Mouse (Mus musculus): ENCODE measurements around the gene Anapc7.

Anapc7 gene

DNA sequence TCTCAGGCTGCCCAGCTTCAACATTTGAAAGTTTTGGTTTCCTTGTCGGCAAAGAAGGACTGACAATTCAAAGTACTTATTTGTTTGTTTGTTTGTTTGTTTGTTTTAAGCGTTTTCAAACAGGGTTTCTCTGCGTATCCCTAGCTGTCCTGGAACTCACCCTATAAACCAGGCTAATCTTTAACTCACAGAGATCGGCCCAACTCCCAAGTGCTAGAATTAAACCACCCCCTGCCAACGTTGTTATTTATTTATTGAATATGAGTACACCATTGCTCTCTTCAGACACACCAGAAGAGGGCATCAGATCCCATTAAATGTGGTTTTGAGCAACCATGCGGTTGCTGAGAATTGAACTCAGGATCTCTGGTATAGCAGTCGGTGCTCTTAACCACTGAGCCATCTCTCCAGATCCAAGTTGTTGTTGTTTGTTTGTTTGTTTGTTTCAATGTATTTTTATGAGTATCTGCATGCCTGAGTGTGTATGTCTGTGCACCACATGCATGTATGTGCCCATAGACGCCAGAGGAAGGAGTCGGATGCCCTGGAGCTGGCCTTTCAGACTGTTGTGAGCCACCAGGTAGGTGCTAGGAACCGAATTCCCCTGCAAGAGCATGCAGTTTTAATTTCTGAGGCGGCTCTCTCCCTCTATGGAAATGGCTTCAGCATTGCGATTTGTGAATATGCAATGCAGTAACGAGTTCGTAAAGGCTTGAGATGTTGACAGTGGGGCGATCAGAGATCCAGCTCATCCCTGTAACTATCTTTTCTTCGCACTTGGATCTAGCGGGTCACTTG is at the start of gene Anapc7:
Gene Anapc7 (plus strand): TSS at position 423 of the 798 bp plus-strand sequence.
- no peak for DNase-seq (ENCODE audit: low spot score)

DNA sequence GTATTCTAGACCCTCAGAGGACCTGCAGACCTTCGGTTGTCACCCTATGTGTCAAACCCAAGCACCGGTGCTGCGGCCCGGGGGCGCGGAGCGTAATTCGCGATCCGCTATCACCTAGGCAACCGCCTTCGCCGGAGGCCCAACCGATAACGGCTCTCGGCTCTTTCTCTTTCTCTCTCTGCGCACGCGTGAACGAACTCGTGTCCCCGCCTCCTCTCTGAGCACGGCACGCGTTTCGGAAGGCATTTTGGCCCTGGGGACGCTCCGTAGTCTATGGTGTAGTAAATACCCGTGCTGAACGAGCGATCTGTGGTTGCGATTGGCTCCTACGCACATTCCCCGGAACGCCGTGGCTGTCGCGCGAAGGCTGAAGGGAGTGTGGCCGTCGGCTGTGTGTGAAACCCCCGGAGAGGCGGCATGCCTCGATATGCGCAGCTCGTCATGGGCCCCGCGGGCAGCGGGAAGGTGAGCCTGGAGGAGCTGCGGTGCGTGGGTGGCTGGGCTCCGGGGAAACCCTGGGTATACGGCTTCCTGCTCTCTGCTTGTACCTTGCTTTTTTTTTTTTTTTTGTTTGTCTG is 49.2 kb upstream of the Anapc7 start, which contains the start of gene Fam216a:
Gene Fam216a (minus strand): TSS at position 173 of the 578 bp plus-strand sequence.
- peak; percentile 99 for DNase-seq (ENCODE audit: low spot score)

DNA sequence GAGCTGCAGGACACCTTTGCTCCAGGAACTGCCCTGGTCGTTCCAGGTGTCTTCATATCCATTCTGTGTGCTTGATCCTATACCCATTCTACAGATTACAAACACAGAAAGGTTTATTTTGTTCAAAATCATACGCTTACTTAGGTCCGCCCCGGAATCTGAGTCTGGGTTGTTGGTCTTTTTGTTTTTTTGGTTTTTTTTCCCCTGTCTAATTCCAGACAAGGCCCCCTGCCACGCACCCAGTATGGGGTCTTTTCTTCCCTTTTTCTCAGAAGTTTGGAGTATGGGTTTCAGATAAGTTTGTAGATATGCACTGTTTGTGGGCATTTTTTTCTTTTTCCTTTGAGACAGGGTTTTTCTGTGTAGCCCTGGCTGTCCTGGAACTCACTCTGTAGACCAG is 48.6 kb upstream of the Anapc7 start:
- no peak for DNase-seq (ENCODE audit: low spot score)

DNA sequence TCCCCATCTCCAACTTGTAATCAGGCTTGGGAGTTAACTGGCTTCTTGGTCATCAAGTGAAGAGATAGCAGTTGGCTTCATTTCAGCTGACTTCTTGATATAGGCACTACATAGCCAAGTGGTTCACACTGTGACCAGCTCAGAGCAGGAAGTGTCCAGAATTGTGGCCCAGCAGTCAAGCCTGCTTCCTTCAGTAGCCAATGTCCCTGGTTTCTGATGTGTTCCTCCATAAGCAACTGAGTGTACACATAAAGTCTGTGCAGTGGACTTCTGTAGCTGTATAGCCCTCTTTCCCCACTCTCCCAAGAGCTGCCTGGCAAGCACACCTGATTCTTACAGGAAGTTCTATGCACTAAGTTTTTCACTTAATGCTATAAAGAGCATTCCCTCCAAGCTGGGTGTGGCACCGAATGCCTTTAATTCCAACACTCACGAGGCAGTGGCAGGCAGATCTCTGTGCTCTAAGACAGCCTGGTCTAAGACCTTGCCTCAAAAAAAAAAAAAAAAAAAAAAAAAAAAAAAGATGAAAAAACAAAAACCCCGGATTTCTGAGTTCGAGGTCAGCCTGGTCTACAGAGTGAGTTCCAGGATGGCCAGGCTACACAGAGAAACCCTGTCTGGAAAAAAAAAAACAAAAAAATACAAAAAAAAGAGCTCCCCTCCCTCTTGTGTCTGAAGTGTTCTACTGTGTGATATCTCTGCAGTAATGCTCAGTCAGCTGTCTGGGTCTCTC is 44.2 kb upstream of the Anapc7 start:
- no peak for DNase-seq (ENCODE audit: low spot score)

DNA sequence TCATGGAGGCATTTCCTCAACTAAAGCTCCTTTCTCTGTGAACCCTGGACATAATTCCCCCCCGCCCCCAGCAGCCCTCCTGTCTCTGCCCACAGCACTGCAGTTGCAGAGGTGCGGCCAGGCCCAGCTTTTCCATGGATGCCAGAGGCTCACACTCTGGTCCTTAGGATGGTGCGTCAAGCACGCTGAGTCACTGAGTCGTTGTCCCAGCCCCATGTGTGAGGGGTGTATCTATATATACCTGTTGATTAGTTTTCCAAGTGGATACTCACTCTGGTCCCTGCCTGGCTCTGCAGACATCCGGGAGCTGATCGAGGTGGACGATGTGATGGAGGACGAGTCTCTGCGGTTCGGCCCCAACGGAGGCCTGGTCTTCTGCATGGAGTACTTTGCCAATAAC is 43.3 kb upstream of the Anapc7 start:
- DNase-seq (ENCODE audit: low spot score), result no peak

DNA sequence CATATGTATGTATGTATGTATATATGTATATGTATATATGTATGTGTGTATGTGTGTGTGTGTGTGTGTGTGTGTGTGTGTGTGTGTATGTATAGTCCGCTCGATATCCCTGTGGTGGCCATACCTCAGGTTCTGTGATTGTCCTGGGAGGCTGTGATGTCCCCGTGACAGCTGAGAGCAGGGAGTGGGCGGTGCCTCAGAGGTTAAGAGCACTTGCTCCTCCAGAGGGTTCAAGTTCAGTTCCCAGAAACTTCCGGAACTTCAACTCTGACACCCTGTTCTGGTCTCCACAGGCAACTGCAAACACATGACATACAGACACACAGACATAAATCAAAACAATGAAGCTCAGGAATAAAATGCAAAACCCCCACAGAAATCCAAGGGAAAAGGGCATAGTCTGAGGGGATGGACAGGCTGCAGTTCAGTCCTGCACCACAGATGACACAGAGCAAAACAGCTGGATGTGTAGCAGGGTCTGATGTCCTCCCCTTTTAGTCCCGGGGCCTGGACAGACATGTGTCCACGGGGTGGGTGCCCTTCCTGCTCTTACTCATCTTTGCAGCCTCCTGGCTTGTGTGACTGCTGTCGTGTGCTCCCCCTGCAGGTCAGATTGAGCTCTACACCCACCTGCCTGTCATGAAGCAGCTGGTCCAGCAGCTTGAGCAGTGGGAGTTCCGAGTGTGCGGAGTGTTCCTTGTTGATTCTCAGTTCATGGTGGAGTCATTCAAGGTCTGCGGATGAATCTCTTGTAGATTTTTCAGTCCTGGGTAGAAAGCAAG is 41.9 kb upstream of the Anapc7 start:
- peak; percentile 90 for DNase-seq (ENCODE audit: low spot score)

DNA sequence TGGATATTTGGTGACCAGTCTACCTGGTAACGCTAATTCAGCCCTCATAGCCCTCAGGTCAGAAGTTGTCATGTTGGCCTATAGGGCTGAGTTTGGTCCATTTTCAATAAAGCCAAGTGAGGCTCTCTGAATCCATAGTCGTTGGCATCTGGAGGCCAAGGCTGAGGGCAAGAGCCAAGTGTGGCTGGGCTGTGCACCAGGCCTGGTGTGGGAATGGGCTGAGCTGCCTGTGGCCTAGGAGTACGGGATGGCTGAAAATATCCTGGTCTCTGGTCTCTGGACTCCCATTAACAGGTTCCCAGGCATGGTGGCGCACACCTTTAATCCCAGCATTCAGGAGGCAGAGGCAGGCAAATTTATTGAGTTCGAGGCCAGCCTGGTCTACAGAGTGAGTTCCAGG is 31.5 kb upstream of the Anapc7 start:
- DNase-seq (ENCODE audit: low spot score), result no peak

DNA sequence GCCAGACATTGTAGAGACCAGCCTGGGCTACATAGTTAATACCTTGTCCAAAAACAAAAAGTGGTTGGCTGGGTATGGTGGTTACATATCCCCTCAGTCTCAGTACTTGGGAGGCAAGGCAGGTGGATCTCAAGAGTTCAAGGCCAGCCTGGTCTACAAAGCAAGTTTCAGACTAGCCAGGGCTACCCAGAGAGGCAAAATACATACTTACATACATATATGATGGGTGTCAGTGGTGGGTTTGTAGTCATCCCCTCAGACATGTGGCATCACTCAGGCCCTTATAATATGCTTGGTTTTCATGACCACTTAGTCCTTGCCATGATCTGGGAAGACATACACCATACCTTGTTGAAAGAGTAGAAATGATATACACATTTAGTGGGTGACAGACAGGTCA is 30.8 kb upstream of the Anapc7 start:
- no peak for DNase-seq (ENCODE audit: low spot score)

DNA sequence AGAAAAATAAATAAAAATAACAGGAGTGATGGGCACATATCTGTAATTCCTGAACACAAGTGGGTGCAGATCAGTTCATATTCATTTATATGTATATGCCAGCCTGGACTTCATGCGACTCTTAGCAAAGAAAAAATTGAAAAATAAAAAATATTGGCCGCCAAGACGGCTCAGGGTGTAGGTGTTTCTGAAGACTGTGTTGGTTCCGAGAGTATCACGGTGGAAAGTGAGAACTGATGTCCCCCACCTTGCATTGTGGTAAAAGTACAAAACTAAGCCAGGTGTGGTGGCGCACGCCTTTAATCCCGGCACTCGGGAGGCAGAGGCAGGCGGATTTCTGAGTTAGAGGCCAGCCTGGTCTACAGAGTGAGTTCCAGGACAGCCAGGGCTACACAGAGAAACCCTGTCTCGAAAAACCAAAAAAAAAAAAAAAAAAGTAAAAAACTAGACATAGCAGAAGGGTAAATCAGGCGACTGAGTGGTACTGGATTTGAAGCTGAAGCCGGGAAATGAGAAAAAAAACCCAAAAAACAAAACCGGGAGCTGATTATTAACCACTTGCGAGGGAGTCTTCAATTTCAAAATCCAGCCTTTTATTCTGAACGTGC is 30.2 kb upstream of the Anapc7 start:
- no peak for DNase-seq (ENCODE audit: low spot score)

DNA sequence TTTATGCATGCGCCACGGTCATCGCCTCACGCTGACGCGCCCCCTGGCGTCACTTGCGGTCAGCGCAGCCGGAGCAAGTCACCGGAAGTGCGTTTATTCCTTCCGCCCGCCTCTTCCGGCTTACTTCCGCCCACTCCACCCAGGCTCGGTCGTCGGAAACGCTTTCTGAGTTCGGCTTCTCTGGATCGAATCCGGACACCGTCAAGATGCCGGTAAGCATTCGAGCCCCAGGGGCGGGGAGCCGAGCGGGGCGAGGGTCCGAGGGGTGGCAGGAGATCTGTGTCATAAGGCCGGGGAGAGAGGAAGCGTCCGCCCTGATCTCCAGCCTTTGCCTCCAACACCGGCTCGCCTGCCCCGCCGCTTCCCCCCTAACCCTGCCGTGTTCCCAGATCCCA is 29.7 kb upstream of the Anapc7 start, which contains the start of gene Arpc3:
Gene Arpc3 (plus strand): TSS at position 93 of the 395 bp plus-strand sequence.
- peak; percentile 93 for DNase-seq (ENCODE audit: low spot score)

DNA sequence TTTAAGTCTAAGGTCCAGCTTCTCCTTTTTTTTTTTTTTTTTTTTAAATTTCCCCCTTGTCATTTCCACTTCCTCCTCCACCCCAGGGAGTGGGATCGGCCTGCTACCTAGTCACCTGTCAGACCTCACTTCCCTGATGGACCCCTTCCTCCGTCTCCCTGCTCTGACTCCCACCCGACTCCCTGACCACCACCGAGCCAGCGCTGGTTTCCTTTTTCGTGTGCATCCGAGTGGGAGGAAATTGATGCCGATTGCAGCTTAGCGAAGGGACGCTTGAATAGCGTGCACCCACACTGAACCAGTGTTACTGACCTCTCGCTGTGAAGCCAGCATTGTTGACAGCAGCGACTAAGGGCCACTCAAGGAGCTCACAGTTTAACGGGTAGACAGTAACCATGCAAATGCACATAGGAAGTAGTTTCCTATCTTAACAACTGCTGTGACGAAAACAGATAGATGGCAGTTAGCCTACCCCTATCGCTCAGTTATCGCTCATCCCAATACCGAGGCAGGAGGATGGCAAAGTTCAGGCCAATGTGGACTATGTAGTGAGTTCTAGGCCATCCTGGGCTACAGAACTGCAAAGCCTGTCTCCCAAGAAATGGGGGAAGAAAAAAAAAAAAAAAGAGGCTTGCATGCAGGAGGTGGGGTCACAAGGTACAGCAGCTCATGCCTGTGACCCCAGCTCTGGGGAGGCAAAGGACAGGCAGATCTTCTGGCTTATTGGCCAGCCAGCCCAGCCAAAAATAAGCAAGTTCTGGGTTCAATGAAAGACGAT is 29.1 kb upstream of the Anapc7 start:
- no peak for DNase-seq (ENCODE audit: low spot score)

DNA sequence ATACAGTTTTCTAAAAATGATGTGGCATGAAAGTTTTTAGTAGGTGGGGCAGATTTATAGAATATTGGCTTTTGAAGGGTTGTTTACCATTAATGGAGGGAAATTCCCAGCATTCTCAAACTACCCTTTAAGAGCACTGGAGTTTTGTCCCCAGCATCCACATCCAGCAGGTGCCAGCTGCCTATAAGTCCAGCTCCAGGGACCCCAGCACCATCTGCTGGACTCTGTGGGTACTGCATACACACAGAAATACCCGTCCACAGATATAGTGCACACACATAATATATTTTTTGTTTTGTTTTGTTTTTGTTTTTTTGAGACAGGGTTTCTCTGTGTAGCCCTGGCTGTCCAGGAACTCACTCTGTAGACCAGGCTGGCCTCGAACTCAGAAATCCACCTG is 27.6 kb upstream of the Anapc7 start:
- DNase-seq (ENCODE audit: low spot score), result peak; percentile 73

DNA sequence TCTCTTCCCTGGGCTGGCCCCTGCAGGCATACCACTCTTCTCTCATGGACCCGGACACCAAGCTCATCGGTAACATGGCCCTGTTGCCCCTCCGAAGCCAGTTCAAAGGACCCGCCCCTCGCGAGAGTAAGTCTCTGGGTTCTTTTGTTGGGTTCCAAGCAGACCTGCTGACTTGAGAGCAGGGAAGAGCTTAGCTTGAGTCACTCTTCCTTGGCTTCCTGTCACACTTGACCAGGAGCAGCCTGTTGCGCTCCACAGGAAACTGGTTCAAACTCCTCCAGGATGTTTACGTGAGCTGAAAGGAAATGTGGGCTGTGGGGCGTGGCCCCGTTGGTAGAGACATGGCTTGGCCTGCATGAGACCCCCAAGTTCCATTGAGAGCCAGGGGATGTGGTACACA is 24.7 kb upstream of the Anapc7 start:
- DNase-seq (ENCODE audit: low spot score), result no peak

DNA sequence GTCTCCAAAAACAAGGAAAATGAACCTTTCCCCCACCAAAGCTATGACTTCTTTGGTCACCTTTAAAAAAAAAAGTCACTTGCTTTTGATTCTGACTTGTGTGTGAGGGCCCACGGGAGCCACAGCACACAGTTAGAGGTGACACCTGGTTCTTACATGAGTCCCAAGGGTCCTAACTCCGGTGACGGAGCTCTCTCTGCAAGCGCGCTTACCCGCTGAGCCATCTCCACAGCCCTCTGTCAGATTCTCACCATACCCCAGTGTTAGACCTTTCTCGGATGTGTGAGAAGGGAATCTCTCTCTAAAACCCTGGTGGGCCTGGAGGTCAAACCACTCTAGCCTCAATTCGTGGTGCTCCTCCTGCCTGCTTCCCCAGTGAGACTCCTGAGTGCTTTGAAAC is 24.0 kb upstream of the Anapc7 start:
- DNase-seq (ENCODE audit: low spot score), result no peak

DNA sequence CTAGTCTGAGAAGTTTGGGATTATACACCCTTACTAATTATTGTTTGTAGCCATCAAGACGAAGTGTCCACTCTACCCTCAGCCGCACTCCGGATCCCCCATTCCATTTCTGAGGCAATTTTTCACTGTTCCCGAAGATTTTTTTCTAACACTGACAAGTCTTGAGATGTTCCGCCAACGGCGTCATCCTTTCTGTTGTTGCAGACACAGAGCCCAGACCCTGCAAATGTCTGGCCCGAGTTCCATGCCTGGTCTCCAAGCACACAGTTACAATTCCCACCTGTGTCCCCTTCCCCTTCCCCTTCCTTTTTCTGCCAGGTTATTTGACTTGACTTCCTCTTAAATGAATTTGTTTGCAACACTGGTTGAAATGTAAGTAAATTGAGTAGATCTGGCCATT is 21.6 kb upstream of the Anapc7 start:
- DNase-seq (ENCODE audit: low spot score), result no peak

DNA sequence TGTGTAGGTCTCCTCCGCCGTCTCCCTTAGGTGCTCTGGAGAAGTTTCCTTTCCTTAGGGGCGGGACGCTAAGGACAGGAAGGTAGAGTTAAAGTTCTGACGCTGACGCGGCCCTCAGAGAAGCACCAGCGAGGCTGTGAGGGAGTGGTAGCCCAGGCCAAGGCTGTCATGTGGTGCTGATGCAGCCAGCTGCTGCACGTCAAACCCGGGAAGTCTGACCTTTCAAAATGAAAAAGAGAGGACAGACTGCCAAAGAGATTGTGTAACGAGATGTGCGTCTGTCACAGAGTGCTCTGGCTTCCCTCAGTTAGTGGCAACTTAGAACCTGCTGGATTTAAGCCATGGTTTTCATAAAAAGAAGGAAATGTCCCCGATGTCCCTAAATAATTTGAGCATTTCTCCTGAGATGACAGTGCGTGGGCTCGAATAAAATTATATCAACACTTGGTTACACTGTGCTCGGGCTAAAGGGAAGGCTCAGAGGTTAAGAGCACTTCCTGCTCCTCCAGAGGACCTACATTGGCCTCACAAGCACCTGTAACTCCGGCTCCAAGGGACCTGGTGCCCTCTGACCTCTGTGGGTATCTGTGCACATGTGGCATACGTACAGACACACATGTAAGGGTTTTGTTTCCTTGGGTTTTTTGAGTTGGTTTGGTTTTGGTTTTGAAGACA is 20.7 kb upstream of the Anapc7 start:
- peak; percentile 51 for DNase-seq (ENCODE audit: low spot score)

DNA sequence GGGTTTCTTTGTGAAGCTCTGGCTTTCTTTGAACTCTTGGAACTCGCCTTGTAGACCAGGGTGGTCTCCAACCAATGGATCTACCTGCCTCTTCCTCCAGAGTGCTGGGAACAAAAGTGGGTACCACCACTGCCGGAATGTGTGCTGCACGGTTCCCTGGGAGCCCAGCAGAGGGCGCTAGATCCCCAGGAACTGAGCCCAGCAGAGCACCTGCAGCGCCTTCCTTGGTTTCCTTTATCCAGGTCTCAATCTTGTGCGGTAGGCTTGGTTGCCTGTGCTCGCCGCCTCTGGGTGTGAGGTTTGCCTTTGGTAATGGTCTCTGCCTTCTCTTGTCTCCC is 20.2 kb upstream of the Anapc7 start:
- peak; percentile 71 for DNase-seq (ENCODE audit: low spot score)

DNA sequence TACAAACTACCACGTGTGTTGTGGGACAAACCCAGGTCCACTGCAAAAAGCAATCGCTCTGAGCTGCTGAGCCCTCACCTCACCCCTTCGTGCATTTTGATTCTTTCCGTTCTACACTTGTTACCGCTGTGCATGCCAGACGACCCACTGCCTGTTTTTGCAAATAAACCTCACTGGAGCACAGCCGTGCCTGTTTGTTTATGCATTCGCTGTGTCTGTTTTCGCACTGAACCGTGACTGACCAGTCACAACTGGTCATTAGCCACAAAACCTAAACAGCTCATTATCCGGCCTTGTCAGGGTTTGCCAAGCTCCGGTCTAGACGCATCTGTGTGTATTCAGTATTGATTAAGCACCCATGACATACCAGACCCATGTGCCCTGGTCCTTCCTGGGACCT is 19.3 kb upstream of the Anapc7 start:
- DNase-seq (ENCODE audit: low spot score), result no peak

DNA sequence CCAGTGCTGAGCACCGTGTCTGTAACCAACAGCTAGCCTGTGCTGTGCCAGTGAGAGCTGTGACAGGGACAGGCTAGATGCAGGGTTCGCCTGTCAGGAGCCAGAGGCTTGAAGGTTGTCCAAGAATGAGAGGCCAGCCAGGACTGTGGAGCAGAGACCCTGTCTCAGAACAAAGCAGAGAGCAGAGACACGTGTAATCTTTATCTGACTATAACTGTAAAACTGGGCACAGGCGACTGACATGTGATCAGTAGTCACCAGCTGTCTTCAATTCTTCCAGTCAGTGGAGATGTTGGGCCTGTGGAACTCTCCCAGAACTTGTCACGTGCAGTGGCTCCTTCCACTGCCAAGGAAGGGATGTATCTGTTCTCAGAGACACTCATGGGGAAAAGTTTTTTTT is 18.7 kb upstream of the Anapc7 start:
- peak; percentile 56 for DNase-seq (ENCODE audit: low spot score)

DNA sequence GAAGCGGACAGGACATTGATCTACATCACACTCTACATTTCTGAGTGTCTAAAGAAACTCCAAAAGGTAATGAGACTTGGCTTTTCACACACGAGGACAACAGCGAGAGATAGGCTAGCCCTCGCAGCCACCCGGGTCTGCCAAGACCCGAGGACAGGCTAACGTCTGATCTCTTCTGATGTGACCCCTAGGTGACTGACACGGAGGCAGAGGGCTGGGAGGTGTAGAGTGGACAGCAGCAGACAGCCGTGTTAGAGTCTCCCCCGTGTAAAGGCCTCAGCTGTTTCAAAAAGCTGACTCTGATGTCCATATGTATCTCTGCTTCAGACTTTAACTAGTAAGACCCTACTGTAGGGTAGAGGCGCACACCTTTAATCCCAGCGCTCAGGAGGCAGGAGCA is 18.1 kb upstream of the Anapc7 start:
- no peak for DNase-seq (ENCODE audit: low spot score)

DNA sequence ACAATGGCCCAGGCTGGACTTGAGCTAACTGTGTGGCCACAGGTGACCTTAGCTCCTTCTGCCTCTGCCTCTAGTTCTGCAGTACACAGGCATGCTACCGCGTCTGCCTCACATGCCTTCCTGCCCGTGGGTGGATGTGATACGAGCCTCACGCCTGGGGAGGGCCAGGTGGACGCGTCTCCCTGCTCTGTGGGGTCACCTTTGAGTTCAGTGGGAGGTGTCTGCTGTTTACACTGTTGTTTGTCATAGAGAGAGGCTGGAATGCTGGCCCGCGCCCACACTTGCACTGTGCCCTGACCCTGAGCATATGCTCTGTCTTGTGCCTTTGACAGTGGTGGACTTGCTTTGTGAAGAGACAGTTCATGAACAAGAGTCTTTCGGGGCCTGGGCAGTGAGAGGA is 16.0 kb upstream of the Anapc7 start:
- no peak for DNase-seq (ENCODE audit: low spot score)
